Mouse (Mus musculus) midbrain, embryonic 15.5 days (tissue): Measurements from ENCODE around the gene Pdlim1. TPM values are rescaled to one million over a fixed set of nuclear protein-coding genes. Genes with fewer than 3 reads are reported as not detected.

Experiments used
- ATAC-seq: fragments of 200-750 bp; cut with Nextera tagmentation; replicated peaks from 2 replicates; pipeline ENCODE4 v1.8.0; 2017; ENCODE audit warnings: moderate TSS enrichment
- H3K27ac ChIP-seq: fragments of 300-500 bp; sonication (generic); 2 replicates; pipeline ENCODE4 v1.5.1; 2015; ENCODE audit warnings: mild to moderate bottlenecking, inconsistent platforms
- H3K27me3 ChIP-seq: fragments of 300-500 bp; sonication (generic); replicated peaks from 2 replicates; pipeline ENCODE4 v1.6.1; 2015; ENCODE audit warnings: inconsistent platforms
- H3K36me3 ChIP-seq: fragments of 300-500 bp; sonication (generic); replicated peaks from 2 replicates; pipeline ENCODE4 v1.6.1; 2015; ENCODE audit warnings: inconsistent platforms
- H3K4me1 ChIP-seq: fragments of 300-500 bp; sonication (generic); 2 replicates; pipeline ENCODE4 v1.6.1; 2015; ENCODE audit warnings: inconsistent platforms
- H3K4me2 ChIP-seq: fragments of 300-500 bp; sonication (generic); 2 replicates; pipeline ENCODE4 v1.6.1; 2015; ENCODE audit warnings: inconsistent platforms, mild to moderate bottlenecking, moderate library complexity
- H3K4me3 ChIP-seq: fragments of 300-500 bp; sonication (generic); 2 replicates; pipeline ENCODE4 v1.5.1; 2015; ENCODE audit warnings: mild to moderate bottlenecking, inconsistent platforms
- H3K9ac ChIP-seq: fragments of 300-500 bp; sonication (generic); 2 replicates; pipeline ENCODE4 v1.6.1; 2015; ENCODE audit warnings: mild to moderate bottlenecking, inconsistent platforms
- H3K9me3 ChIP-seq: fragments of 300-500 bp; sonication (generic); 2 replicates; pipeline ENCODE4 v1.6.1; 2016; ENCODE audit warnings: inconsistent platforms
- WGBS: fragments of 180-500 bp; shearing (Covaris S2); methylation state at CpG from one replicate; pipeline ENCODE4 v1.1.7; 2015; ENCODE audit warnings: mixed read lengths; 5-methylcytosine and 5-hydroxymethylcytosine counted together
- polyA plus RNA-seq: library from polyadenylated mRNA; unstranded; fragments of >200 nt; fragmentation: Nextera tagmentation; extraction: Ambion mirVana; gene quantifications from 2 replicates; pipeline ENCODE4 v1.2.1, GENCODE M21; 2015

Gene Pdlim1
- 9.6 and 10.4 TPM in 2 replicates for polyA plus RNA-seq

DNA sequence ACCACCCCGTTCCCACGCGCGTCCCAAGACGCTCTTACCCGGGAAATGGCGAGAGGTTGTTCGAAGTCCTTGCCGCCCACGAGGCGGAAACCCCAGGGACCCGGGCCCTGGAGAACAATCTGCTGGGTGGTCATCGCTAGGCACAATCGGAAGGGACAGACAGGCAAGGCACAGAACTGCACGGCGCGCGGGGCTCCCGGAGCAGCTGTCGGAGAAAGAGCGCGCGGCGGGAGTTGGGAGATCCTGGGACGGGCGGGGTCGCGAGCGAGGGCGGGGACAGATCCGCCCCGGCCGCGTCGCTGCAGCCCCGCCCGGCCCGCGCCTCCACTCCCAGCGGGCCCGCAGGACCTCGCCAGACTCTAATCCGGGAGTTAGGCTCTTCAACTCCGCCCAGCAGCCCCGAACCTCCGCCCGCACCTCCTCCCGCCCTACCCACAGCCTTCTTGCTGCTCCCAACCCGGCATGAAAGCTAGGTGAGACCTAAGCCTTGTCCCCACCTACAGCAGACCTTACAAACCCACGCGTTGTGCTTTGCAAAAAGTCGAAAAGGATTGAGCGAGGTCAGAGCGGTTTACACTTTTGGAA, at the start of gene Pdlim1:
Pdlim1 (minus strand) TSS at position 535 of the 585 bp plus-strand sequence.
- Histone ChIP-seq H3K27ac (no peak within 1 kb of the TSS), H3K4me3 (peak within 1 kb of the TSS; percentile 53), H3K36me3 (no peaks in the 10 kb centered on the region), H3K9ac (peak within 1 kb of the TSS; percentile 34; the same call in 1 of the 2 replicates), H3K27me3 (peaks cover 34% of the 10 kb centered on the region), H3K4me1 (peaks cover 17% of the 10 kb centered on the region), H3K9me3 (no peaks in the 10 kb centered on the region), H3K4me2 (peak within 1 kb of the TSS; percentile 94)
- ATAC-seq = peak; percentile 80
- WGBS = under 1% methylated on average over 41 of the region's 54 CpGs

DNA sequence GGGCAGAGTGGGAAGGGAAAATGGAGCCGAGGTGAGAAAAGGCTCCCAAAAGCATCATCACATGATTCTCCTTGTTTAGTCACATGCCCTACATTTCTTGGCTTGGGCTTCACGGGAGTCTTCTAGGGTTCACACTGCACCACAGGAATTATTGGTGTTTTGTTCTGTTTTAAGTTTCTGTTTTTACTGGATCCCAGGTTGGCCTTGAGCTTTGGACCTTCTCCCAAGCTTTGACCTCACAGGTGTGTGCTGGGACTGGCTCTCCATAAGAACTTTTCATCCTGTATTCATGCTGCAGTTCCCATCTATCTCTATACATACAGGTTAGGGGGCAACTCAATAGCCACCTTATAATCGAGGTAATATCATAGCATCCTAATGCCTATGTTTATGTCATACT, 47.6 kb upstream of the Pdlim1 start:
- Histone ChIP-seq H3K36me3 (peaks cover 5% of the 10 kb centered on the region), H3K27ac (no peak overlapping the region), H3K4me3 (no peak overlapping the region), H3K4me2 (no peak overlapping the region), H3K9me3 (no peaks in the 10 kb centered on the region), H3K27me3 (no peaks in the 10 kb centered on the region), H3K9ac (no peak overlapping the region), H3K4me1 (no peaks in the 10 kb centered on the region)
- ATAC-seq = no peak
- 80% methylated on average over 3 of the region's 3 CpGs for WGBS

DNA sequence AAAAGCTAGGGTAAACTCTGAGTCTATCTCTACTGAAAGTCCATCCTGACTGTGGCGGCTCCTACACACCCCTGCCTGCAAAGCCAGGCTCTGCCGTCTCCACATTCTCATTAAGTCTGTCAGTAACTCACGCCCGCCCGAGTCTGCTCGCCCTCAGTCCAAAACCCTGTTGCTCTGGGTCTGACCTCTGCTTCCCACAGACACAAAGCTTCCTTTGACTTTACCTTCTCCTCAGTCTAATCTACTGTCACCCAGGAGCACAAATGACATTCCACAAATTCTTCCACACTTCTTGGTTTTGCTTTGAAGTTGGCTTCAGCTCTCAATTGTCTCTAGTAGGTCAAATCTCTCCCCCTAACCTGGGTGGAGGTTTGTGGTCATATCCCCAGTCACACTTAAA, 46.9 kb upstream of the Pdlim1 start:
- Histone ChIP-seq H3K9me3 (no peaks in the 10 kb centered on the region), H3K27me3 (no peaks in the 10 kb centered on the region), H3K36me3 (peaks cover 5% of the 10 kb centered on the region), H3K9ac (no peak overlapping the region), H3K4me1 (no peaks in the 10 kb centered on the region), H3K4me2 (no peak overlapping the region), H3K27ac (no peak overlapping the region), H3K4me3 (no peak overlapping the region)
- no peak for ATAC-seq
- 22% methylated on average over 6 of the region's 6 CpGs for WGBS

DNA sequence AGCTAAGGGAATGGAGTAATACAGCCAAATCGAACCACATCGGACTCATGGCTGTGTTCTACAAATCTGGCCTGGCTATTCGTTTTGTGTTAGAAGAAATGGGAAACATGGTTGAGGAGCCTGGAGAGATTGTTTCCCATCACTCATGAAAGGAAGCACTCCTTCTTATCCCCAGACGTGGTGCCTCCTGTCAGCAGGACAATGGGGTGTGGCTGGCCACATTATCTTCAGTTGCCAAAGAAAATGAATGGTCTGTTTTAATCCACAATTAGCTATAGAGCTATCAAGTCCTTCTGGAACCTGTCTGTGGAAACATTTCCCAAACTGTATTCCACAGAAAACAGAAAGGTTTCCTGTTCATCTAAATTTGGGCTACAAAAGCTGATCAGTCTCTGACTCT, 45.4 kb upstream of the Pdlim1 start:
- Histone ChIP-seq H3K9ac (no peak overlapping the region), H3K4me3 (no peak overlapping the region), H3K36me3 (peaks cover 5% of the 10 kb centered on the region), H3K27ac (no peak overlapping the region), H3K4me2 (no peak overlapping the region), H3K27me3 (no peaks in the 10 kb centered on the region), H3K4me1 (no peaks in the 10 kb centered on the region), H3K9me3 (no peaks in the 10 kb centered on the region)
- no peak for ATAC-seq
- WGBS = 59% methylated on average over 4 of the region's 4 CpGs

DNA sequence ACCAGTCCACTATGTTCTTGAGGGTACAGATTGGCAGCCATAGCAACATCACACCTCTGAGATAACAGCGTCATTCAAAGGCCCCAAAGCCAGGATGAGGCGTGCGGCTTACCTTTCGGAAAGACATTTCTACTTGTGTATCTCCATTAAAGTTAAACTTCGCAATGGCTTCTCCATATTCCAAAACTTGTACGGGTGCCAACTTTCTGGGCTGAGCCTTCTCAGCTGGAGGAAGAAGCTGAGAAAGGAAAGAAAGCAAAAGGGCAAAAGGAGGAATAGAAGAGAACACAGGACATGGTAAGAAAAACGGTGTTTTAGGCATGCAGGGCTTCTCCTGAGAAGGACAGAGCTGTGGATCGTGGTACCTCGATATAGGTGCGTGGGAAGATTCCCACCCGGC, 42.6 kb upstream of the Pdlim1 start:
- no peak for ATAC-seq

DNA sequence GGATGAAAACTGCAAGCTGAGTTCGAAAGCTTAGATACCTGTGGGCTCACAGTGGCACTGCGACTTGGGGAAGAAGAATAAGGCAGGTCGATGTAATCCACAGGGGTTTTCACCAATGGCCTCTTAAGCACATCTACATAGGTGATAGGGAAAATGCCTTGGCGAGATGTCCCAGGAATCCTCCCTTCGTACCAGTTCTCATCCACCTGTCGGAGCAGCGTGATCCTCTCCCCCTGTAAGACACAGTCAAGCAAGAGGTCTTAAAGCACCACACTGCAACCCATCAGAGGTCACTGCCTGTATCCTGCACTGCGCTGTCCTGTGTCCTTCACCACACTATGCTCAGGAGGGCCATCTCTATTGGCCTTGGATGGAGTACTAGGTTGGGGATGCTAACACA, 40.0 kb upstream of the Pdlim1 start:
- H3K4me2 ChIP-seq = no peak overlapping the region
- H3K9me3 ChIP-seq = no peaks in the 10 kb centered on the region
- 94% methylated on average over 8 of the region's 8 CpGs for WGBS
- ATAC-seq = no peak
- H3K27me3 ChIP-seq = no peaks in the 10 kb centered on the region
- no peaks in the 10 kb centered on the region for H3K4me1 ChIP-seq
- H3K27ac ChIP-seq = no peak overlapping the region
- no peak overlapping the region for H3K4me3 ChIP-seq
- no peak overlapping the region for H3K9ac ChIP-seq
- 0 out of 2 replicates have a peak, but pooled peaks cover 11% of the 10 kb centered on the region for H3K36me3 ChIP-seq

More for the DNA sequence above, 42.6 kb upstream of the Pdlim1 start:
- no peak overlapping the region for H3K9ac ChIP-seq
- H3K36me3 ChIP-seq = peaks cover 12% of the 10 kb centered on the region
- H3K27me3 ChIP-seq = no peaks in the 10 kb centered on the region
- H3K4me2 ChIP-seq = no peak overlapping the region
- H3K4me3 ChIP-seq = no peak overlapping the region
- H3K4me1 ChIP-seq = no peaks in the 10 kb centered on the region
- no peak overlapping the region for H3K27ac ChIP-seq
- H3K9me3 ChIP-seq = no peaks in the 10 kb centered on the region
- WGBS = 92% methylated on average over 11 of the region's 11 CpGs

DNA sequence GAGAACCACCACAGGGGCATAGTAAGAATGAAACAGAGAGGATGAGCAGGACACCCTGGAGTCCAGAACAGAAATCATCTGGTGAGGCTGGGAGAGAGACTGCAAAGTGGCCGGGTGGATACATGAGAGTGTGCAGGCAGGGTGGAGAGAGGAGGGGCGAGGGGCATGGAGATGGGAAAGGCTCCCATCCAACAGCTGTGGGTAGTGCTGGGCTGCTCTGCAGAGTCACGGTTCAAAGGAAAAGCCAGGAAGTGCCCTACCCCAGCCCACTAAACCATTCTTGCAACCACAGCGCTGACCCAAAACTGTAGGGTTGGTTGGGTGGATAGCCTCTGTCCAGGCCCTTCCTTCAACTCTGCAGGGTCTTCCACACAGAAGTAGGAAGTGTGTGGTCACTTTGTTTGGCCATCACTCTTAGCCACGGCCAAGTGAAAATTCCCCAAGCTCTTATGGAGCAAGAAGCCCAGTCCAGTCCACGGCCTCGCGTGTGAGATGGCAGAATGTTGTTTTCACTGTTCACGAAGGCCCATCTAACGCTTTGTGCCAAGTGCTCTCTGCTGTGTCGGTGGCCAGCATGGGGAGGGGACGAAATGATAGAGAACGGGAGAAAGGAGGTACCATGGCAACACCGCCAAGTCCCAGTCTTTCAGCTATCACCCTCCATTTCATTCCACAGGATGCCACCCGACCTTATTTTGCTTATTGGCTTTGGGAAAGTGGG, 38.9 kb upstream of the Pdlim1 start:
- Histone ChIP-seq H3K4me1 (no peaks in the 10 kb centered on the region), H3K4me3 (no peak overlapping the region), H3K9me3 (no peaks in the 10 kb centered on the region), H3K9ac (no peak overlapping the region), H3K36me3 (0 out of 2 replicates have a peak, but pooled peaks cover 11% of the 10 kb centered on the region), H3K27me3 (no peaks in the 10 kb centered on the region), H3K4me2 (no peak overlapping the region), H3K27ac (no peak overlapping the region)
- no peak for ATAC-seq
- 86% methylated on average over 15 of the region's 15 CpGs for WGBS

DNA sequence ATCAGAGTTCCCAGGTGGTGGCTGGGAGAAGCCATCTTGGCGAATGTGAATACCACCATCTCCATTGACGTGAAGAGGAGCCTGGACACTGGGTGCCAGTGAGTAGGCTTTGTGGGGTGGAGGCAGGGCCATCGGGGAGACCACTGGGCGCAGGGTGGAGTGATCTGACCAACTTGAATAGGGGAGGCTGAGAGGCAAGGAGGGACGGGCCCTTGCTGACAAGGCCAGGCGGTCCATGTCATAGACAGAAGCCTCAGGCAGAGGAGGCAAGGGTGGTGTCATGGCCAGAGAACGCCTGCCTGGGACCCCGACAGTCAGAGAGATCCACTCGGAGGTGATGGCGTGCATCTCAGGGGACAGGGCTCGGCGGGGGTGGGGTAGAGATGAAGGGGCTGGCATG, 38.3 kb upstream of the Pdlim1 start:
- no peak for ATAC-seq
- no peaks in the 10 kb centered on the region for H3K4me1 ChIP-seq
- no peaks in the 10 kb centered on the region for H3K27me3 ChIP-seq
- H3K27ac ChIP-seq = no peak overlapping the region
- H3K9ac ChIP-seq = no peak overlapping the region
- H3K9me3 ChIP-seq = no peaks in the 10 kb centered on the region
- no peak overlapping the region for H3K4me2 ChIP-seq
- WGBS = 89% methylated on average over 12 of the region's 12 CpGs
- H3K4me3 ChIP-seq = no peak overlapping the region
- 0 out of 2 replicates have a peak, but pooled peaks cover 11% of the 10 kb centered on the region for H3K36me3 ChIP-seq

DNA sequence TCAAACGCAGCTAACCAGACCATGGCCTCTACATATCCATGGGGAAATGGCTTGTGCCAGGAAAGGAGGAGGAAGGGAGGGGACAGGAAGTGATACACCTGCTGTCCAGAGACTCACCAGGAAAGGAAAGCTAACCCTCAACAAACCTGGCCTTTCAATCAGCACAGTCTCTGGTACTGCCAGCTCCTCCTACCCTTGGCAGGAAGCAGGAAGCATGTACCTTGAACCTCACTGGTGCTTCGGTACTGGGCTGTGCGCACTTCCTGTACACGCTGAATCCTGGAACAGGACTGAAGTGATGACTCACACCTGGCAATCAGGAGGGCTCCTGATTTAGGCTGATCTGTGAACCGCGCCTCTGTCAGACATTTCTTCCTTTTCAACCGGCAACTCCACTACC, 35.9 kb upstream of the Pdlim1 start:
- Histone ChIP-seq H3K4me1 (no peaks in the 10 kb centered on the region), H3K27ac (no peak overlapping the region), H3K27me3 (no peaks in the 10 kb centered on the region), H3K4me2 (no peak overlapping the region), H3K4me3 (no peak overlapping the region), H3K9me3 (no peaks in the 10 kb centered on the region), H3K9ac (no peak overlapping the region), H3K36me3 (0 out of 2 replicates have a peak, but pooled peaks cover 11% of the 10 kb centered on the region)
- no peak for ATAC-seq
- WGBS = 93% methylated on average over 7 of the region's 7 CpGs

DNA sequence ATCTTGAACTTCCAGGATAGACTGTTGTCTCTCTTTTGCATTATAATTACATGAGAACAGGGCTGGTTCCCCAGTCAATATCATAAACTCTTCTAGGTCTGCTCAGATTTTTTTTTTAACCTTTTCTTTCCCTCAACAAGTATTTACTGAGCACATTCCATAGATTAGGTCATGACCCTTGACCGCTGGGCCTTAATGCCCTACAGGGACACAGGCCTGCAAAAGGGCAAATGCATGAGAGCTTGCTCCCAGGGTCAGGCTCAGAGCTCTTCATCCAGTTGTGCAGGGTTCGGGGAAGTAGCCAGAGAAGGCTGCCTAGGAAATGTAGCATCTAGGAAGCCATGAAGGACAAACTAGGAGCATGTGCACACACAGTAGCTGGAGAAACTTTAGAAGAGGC, 35.0 kb upstream of the Pdlim1 start:
- Histone ChIP-seq H3K9ac (no peak overlapping the region), H3K9me3 (no peaks in the 10 kb centered on the region), H3K4me3 (no peak overlapping the region), H3K4me2 (no peak overlapping the region), H3K27ac (no peak overlapping the region), H3K27me3 (no peaks in the 10 kb centered on the region), H3K36me3 (0 out of 2 replicates have a peak, but pooled peaks cover 10% of the 10 kb centered on the region), H3K4me1 (no peaks in the 10 kb centered on the region)
- WGBS = 66% methylated on average over 2 of the region's 2 CpGs
- no peak for ATAC-seq

DNA sequence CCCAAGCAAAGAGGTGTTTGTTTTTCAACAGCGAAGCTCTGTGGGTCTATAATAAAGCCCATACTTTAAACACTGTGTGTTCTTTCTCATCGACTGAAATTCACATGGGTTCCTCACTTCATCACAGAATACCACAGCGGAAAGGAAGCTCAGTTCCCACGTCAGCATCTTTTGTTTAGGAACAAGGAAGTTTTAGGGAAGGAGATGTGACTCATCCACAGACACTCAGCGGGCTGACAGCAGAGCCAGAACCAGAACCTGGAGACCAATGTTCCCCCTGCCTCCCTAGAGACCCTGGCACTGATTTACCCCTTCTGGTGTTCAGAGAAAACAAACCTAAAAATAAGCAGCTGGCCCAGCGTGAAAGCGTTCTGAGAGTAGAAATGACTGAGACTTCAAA, 33.8 kb upstream of the Pdlim1 start:
- 0 out of 2 replicates have a peak, but pooled peaks cover 8% of the 10 kb centered on the region for H3K36me3 ChIP-seq
- H3K27me3 ChIP-seq = no peaks in the 10 kb centered on the region

DNA sequence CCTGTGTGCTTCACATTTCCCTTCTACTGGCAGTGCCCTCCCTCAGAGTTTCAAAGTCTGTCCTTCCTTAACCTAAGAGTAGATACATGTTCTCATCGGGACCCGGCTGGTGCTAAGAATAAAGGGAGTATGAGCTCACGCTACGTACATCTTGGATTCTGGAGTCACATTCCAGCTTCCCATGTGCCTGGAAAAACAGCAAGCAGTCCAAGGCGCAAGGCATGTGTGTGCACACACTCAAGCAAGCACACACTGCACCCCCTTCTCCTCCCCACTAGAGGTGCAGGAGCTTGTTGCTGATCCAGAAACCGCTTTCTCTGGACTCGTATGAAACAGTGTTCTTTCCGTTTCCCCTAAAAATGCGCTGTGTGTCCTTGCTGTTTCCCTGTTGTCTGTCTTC, 31.3 kb upstream of the Pdlim1 start:
- no peak for ATAC-seq
- 85% methylated on average over 9 of the region's 9 CpGs for WGBS
- 0 out of 2 replicates have a peak, but pooled peaks cover 4% of the 10 kb centered on the region for H3K36me3 ChIP-seq
- H3K27ac ChIP-seq = no peak overlapping the region
- H3K9ac ChIP-seq = no peak overlapping the region
- H3K27me3 ChIP-seq = no peaks in the 10 kb centered on the region
- H3K4me2 ChIP-seq = no peak overlapping the region
- no peaks in the 10 kb centered on the region for H3K9me3 ChIP-seq
- H3K4me1 ChIP-seq = 0 out of 2 replicates have a peak, but pooled peaks cover 2% of the 10 kb centered on the region
- H3K4me3 ChIP-seq = no peak overlapping the region

More for the DNA sequence above, 33.8 kb upstream of the Pdlim1 start:
- H3K9me3 ChIP-seq = no peaks in the 10 kb centered on the region
- no peak overlapping the region for H3K27ac ChIP-seq
- H3K4me1 ChIP-seq = 0 out of 2 replicates have a peak, but pooled peaks cover under 1% of the 10 kb centered on the region
- 80% methylated on average over 7 of the region's 7 CpGs for WGBS
- H3K9ac ChIP-seq = no peak overlapping the region
- ATAC-seq = no peak
- H3K4me2 ChIP-seq = no peak overlapping the region
- H3K4me3 ChIP-seq = no peak overlapping the region
